Mouse (Mus musculus): Measurements from ENCODE around the gene Cdt1.

The Cdt1 gene

DNA sequence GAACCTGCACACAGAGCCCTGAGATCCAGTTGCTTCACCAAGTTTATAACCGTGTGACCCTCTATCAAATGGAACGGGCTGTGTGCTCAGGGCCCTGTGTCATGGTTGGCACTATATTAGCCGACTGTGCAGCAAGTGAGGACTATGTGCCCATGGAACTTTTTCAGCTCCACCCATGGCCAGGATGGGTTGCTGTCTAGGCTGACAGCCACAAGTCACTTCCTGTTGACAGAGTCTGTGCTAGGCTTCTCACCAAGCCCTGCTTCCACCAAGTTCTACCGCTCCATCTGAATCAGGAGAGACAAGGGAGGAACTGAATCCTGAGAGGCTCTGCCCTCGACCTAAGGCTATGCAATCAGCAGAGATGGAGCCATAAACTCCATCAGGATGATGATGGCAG lies 6.6 kb upstream of the Cdt1 start:
- no peak for TF ChIP-seq GATA4 (IDR thresholded peaks at IDR 0.05; ENCODE audit: insufficient replicate concordance, low read length)

DNA sequence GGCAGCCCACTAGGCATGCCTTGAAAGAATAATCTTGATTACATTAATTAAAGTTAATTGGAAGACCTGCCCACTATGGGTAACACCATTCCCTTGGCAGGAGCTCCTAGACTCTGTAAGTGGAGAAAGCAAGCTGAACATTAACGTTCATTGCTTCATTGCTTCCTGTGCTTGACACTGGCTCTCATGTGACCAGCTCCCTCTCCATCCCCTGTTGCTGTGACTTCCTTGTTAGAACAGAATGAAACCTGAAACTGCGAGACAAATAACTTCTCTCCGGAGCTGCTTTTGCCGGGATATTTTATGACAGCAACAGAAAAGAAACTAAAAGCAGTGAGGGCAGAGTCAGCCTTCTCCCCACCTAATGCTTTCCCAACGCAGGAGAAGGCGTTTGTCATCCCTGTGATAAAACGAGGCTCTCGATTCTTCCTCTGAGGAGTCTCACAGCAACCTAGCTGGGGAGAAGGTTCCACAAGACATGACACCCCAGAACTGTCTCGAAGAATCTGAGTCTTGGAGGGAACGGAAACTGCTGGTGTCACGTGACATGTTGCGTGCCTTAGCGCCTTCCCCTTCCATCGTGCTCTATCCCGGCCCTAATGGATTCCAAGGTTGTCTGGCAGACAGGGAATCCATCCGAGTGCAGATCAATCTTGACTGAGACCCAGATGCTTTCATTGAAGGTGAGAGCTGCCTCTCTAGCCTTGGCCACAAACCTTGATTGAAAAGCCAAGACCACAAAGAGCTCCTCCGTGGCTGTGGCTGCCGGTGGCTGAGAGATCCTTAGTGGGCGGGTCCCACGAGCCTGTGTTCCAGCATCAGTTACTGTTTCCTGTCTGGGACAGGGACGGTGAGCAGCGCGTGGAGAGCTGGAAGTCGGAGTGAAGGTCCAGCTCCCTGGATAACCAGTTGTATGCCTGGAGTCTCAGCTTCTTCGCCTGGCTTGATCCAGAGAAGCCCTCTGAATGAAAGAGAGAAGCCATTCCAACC lies 3.2 kb upstream of the Cdt1 start:
- TF ChIP-seq GATA4 (IDR thresholded peaks at IDR 0.05; ENCODE audit: insufficient replicate concordance, low read length), result no peak

DNA sequence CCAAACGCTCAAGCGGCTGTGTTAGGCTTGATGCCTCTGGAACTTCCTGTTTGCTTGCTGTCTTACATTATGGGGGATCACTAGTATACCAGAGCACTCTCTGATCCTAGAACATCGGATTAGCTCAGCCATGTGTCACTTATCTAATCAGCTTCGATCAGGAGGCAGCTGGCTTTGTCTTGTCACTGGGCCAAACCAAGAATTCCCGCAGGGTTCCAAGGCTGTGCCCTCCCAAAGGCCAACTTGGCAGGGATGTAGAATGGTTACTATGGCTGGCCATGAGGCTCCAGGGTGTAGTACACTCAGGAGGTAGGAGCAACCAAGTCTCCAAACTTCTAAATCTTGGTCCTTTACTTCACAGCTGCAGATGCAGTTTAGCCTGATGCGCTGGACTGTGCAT lies 1.0 kb upstream of the Cdt1 start:
- TF ChIP-seq GATA4 (IDR thresholded peaks at IDR 0.05; ENCODE audit: insufficient replicate concordance, low read length), result no peak

GRCm38 (mm10) chr8:122568109-122568504 lies 292 bp downstream of the Cdt1 start:
- no peak for TF ChIP-seq GATA4 (IDR thresholded peaks at IDR 0.05; ENCODE audit: insufficient replicate concordance, low read length)

- TF ChIP-seq GATA4 (IDR thresholded peaks at IDR 0.05; ENCODE audit: insufficient replicate concordance, low read length), result no peak
Measured at GRCm38 (mm10) chr8:122568881-122569309, 1.1 kb downstream of the Cdt1 start.

DNA sequence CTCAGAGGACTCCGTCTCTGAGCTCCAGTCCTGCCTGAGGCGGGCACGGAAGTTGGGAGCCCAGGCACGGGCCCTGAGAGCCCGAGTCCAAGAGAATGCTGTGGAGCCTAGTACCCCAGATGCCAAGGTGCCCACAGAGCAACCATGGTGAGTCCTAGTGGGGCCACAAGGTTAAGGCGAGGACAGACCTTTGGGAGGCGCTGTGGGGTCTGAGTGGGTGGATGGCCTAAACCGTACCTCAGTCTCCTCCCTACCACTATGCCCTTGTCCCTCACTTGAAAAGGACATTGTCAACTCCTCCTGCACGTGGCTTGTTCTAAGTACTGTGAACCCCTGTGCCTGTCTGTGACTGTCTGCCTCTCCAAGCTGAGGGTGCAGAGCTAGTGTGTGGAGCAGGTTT lies 1.5 kb downstream of the Cdt1 start:
- TF ChIP-seq GATA4 (IDR thresholded peaks at IDR 0.05; ENCODE audit: insufficient replicate concordance, low read length), result no peak

DNA sequence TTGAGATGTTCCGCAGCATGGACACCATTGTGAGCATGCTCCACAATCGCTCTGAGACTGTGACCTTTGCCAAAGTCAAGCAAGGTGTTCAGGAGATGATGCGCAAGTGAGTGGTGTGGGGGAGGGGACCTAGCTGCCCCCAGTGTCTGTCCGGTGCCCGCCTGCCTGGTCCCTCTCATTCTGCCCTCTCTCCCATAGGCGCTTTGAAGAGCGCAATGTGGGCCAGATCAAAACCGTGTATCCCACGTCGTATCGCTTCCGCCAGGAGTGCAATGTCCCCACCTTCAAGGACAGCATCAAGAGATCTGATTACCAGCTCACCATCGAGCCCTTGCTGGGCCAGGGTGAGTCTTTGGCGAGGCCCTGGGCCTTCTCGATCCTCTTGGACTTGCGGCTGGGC lies 2.2 kb downstream of the Cdt1 start:
- TF ChIP-seq GATA4 (IDR thresholded peaks at IDR 0.05; ENCODE audit: insufficient replicate concordance, low read length), result no peak

DNA sequence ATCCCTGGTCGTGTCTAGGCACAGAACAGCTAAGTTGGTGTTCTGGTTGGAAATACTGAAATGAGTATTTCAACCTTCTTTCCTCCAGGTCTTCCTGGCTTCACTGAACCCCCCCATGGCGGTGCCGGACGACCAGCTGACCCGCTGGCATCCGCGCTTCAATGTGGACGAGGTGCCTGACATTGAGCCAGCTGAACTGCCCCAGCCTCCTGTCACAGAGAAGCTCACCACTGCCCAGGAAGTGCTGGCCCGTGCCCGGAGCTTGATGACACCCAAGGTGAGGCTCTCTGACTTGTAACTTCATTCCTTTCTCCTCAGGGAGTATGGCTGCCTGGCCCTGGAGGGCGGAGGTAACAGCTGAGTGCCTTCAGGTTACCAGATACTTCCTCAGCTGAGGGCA lies 3.3 kb downstream of the Cdt1 start:
- TF ChIP-seq GATA4 (IDR thresholded peaks at IDR 0.05; ENCODE audit: insufficient replicate concordance, low read length), result no peak

DNA sequence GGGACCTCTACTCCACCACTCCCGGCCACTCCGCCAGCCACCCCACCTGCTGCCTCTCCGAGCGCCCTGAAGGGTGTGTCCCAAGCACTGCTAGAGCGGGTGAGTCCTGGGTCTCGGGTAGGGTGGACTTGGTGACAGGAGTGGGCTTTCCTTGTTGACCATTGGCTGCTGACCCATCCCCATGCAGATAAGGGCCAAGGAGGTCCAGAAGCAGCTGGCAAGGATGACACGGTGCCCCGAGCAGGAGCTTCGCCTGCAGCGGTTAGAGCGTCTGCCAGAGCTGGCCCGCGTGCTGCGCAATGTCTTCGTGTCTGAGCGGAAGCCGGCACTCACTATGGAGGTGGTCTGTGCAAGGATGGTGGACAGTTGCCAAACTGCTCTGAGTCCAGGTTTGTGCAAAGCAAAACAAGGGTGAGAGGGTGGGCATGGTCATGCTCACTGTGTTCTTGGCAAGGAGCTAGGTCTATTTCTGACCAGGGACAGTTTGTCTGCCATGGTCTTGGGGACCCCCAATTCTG lies 4.0 kb downstream of the Cdt1 start:
- TF ChIP-seq GATA4 (IDR thresholded peaks at IDR 0.05; ENCODE audit: insufficient replicate concordance, low read length), result no peak

- TF ChIP-seq GATA4 (IDR thresholded peaks at IDR 0.05; ENCODE audit: insufficient replicate concordance, low read length), result no peak
Measured at GRCm38 (mm10) chr8:122572751-122573150, 4.9 kb downstream of the Cdt1 start.

GRCm38 (mm10) chr8:122573577-122573976 lies 5.8 kb downstream of the Cdt1 start:
- TF ChIP-seq GATA4 (IDR thresholded peaks at IDR 0.05; ENCODE audit: insufficient replicate concordance, low read length), result no peak

DNA sequence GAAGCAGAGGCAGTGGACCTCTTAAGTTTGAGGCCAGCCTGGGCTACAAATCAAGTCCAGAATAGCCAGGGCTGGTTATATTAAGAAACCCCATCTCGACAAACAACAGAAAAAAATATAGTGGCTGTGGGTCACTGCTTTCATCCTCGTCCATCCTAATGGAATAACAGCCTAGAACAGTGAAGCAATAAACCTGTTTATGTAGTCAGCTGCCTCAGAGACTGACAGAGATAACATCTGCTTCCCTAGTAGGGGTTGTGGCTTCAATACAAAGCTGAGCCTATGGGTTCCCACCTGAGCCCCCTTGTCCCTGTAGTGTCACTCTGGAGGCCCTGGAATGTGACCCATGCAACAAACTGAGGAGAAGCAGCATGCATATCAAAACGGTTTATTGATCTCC lies 6.4 kb downstream of the Cdt1 start:
- TF ChIP-seq GATA4 (IDR thresholded peaks at IDR 0.05; ENCODE audit: insufficient replicate concordance, low read length), result no peak

DNA sequence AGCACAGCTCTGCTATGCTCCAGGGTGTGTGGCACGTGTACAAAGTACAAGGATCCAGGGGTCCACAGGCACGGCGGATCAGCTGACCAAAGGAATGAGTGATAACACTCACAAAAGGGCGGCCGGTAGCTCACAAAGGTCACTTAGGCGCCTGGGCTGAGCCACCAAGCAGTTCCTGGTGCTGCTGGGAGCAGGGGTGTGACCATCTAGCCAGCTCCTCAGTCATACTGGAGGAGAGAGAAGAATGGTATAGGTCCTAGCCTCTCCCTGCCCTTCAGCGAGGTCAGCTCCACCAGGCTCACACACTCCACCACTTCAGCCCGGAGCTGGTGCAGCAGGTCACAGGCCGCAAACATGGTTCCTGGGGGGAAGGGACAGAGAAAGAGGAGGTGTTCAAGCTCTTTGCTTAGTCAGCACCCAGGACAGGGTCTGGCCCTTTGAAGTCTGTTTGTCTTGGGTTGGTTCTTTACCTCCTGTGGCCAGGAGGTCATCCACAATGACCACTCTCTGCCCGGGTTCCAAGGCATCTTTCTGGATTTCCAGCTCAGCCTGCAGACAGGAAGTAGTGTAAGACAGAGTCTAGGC lies 6.9 kb downstream of the Cdt1 start:
- TF ChIP-seq GATA4 (IDR thresholded peaks at IDR 0.05; ENCODE audit: insufficient replicate concordance, low read length), result no peak

- no peak for TF ChIP-seq GATA4 (IDR thresholded peaks at IDR 0.05; ENCODE audit: insufficient replicate concordance, low read length)
Measured at GRCm38 (mm10) chr8:122575286-122575685, 7.5 kb downstream of the Cdt1 start.

DNA sequence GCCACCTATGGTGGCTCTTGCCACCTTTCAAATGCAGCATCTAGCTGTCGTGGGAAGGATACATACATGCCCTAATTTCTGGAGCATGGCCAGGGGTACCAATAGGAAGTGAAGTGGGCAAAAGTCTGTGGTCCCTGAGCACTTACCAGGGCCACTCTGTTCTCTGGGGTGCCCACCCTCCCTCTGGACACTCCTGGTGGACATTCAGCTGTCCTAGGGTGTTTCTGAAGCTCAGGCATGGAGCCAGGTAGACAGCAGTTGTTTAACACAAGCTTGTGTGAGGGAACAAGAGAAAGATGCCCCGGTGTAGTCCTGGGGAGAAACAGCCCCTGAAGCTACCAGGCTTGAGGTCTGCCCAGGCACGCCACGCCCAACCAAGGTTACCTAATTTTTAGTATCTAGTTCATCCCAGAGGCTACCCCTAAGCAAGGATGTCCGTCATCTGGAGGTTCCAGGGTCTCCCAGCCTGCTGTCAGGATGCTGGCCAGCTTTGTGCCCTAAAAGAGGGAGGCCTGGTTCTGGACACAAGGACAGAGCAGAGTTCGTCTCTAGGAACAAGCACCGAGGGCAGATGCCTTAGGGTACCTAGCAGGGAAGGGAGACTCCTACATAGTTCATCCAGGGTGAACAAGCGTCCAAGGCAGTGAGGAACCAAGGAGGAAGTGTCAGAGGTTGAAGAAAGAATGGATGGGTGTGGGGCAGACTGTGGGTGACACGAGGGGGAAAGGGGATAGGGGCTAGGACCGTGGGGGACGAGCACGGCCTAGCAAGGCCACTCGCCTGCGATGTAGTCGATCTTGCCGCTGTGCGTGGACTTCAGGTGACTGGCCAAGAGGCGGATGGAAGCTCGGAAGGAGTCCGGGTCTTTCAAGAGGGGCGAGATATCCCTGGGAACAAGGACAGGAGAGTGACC lies 8.2 kb downstream of the Cdt1 start:
- no peak for TF ChIP-seq GATA4 (IDR thresholded peaks at IDR 0.05; ENCODE audit: insufficient replicate concordance, low read length)

Measured in liver, adult (tissue).